Mouse (Mus musculus) frontal cortex, adult (tissue): ENCODE results near the gene Msrb2.
A peak's percentile ranks its signal among the peaks of the same experiment; 100 is the strongest.

ENCODE experiments used
- ATAC-seq: cut with Nextera tagmentation; 2 replicates; pipeline ENCODE4 v1.9.2; 2017; ENCODE audit warnings: mild to moderate bottlenecking, moderate library complexity, mixed read lengths; ENCODE audit not compliant: low TSS enrichment

Msrb2 gene

DNA sequence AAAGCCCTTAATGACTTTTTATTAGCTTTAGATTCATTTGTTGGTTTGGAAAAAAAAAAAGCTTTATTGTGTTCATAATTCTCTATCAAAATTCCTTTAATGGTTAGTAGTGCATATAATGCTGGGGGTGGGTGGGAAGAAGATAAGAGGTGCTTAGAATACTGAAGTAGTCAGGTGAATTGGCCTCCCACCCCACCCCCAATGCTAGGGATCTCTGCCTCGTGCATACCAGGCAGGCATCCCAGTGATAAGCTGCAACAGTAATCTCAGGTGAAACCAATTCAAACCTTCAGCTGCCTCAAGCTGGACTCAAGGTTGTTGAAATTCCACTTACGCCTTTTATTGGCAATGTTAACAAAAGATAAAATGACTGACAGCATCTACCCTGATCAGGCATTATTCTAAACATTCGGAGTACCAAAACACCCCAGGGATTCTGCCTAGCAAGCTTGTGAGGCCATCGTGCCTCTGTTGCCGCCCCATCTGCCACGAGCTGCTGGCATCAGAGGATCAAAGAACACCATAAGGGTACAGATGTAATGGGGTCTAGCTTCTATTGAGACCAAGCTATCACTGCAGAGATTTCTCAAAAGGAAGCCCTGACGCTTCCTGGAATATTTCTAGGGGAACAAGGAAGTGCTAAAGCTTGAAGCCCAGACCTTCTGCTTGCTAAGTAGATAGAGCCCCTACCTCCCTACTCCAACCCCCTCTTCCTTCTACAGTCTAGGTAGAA is 19.3 kb downstream of the Msrb2 start:
- ATAC-seq, result no peak

DNA sequence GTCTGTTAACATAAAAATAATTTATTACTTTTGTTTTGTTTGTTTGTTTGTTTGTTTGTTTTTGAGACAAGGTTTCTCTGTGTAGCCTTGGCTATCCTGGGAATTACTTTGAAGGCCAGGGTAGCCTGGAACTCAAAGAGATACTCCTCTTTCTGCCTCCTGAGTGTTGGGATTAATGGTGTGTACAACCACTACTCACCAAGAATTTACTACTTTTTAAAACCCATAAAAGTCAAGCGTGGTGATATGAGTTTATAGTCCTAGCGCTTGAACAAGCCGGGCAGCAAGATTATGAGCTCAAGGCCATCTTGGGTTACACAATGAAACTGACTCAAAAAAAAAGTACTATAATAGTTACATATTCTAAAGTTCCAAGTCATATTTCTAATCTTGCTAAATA is 20.4 kb downstream of the Msrb2 start:
- ATAC-seq, result no peak

DNA sequence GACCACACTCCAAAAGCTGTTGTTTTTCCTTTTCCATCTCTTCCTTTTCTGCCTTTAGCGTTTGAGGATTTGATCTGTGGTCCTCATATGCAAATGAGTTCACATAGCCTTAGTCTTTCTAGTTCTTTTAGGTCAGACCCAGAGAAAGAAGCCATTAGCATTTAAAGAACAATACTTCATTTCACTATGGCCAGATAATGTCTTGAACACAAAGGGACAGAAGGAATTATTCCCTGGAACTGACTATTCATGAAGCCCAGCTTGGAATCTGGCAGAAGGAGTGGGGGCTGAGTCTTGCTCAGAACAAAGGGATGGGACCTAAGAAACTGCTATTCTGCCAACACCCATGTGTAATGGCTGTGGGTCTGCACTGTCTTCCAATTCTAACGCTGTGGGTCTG is 21.6 kb downstream of the Msrb2 start:
- peak; percentile 52; the same call in 1 of the 2 replicates for ATAC-seq

DNA sequence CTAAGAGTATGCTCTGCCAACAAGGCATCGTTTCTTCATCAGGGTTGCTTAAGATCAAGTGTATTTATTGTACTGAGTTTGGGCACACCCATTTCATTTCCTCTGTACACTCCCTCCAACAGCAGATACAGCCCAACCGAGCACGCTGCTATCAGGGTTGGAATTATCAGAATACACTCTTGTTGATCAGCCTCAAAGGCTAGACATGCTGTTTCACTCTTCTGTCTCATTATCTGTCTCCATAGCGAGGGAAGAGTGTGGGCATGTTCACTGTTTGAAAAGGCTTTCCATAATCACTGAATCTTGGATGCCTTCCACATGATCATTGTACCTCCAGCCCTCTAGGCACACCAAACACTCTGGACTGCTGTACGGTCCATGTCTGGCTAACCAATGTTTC is 34.2 kb downstream of the Msrb2 start:
- no peak for ATAC-seq

DNA sequence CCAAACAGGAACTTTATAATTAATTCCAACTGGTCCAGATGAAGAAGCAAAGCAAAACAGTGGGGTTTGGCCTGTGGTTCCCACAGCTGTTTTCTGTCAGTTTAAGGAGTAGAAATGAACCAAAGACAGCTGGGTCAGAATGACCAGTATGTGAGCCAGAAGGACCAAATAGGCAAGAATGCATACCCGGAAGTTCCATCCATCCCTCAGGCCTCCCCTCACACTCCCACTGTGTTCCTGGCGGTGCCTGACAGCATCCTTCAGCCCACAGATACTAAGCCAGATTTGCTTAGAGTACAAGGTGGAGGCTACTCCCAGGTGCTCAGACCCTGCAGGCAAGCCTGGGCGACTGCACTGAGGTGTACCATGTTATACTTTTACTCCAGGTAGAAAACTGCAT is 35.3 kb downstream of the Msrb2 start:
- ATAC-seq, result no peak

DNA sequence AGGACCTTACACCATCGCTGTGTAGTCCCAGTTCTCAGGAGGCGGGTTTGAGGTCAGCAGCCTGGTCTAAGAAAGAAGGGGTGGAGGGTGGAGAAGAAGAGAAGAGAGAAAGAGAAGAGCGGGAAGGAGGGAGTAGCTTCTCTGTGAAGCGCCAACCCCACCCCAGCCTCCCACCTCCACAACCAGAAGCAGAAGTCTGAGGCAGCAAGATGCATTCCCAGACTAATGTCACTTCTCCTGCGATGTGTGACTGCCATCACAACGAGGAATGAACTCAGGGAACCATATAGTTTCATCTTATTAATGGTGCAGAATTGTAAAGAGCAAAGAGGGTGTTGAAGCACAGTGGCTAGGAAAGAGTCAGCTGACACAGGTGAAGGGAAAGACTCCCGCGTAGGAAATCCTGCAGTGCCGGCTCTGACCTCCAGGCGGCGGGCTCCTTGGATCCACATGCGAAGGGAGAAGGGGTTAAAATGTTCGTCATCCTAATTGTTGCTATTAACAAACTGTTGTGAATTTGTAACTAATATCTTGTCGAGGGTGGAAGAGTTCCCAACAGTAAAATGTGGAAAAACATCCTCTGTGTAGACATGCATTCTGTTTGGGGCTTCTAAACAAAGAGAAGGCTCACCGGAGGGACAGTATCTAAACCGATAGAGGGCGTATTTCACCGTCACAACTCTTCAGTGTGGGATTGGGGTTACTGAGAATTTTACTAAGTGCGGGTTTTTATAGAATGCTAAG is 43.2 kb downstream of the Msrb2 start:
- ATAC-seq, result peak; percentile 90

DNA sequence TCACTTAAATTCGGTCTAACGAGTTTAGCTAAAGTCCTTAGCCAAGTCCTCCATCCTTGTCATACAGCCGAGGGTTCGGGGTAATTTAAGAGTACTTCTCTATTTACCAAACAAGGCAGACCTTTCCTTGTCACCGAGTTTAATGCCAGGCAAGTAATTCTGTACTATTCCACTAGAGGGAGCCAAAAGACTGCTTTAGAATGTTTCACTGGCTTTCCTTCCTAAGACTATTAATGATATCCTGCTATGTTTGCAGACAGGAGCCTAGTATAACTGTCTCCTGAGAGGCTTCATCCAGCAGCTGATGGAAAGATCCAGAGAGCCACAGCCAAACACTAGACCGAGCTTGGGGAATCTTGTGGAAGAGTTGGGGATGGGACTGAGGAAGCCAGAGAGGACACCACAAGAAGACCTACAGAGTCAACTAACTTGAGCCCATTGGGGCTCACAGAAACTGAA is 43.9 kb downstream of the Msrb2 start:
- peak; percentile 85 for ATAC-seq

DNA sequence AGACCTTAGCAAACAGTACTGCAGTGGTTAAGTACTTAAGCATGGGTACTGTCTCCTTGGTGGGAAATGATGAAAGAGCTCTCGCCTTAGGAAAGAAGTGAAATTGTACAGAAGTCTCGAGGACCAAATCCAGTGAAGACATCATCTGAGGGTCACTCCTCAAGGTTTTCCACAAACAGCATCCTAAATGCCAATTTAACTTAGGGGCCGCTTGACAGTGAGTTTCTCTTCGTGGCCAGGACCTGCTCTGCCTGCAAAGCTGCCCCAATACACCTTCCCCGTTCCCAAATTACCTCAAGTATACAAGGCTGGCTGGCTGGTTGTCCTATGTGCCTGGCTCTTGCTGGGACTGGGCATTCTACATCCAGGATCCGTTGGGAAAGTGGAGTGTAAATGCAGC is 44.8 kb downstream of the Msrb2 start:
- ATAC-seq, result no peak

DNA sequence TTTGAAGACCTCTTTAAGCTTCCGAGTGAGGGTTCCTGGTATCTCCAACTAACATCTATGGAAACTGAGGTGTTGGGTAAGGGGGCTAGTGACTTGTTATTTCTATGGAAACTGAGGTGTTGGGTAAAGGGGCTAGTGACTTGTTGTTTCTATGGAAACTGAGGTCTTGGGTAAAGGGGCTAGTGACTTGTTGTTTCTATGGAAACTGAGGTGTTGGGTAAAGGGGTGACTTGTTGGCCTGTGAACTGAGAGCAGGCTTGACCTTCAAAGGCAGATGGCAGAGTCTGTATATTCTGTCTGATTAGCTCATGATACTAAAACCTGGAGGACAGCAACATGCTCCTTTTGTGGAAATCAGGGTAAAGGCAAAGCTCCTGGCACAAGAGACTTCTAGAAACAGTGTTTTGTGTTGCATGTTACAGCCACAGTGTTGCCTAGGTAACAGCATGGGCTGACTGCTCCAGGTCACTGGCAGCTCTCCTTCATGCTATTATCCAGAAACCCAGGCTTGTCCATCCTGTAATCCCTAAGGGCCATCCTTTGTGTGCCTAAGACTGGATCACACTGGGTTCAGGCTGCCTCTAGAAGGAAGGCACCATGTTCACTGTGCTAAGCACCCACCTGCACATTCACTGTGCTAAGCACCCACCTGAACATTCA is 48.6 kb downstream of the Msrb2 start:
- no peak for ATAC-seq

DNA sequence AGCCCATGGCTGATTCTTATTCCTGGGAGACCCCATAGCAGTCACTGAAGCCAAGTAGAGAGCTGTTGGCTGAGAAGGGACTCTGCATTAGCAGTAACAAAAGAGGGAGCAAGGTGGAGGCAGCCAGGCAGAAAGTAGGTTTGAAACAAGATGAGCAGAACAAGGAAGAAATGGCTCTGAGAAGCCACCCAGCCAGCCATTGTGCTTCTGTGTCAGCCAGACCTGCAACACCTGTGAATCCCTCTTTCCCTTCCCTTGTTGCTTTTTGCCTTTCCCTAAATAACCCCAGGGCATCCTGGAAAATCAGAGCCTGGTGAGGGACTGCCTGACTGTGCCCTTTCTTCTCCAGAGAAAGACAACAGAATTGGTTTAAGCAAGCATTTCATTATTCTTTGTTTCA is 51.0 kb downstream of the Msrb2 start:
- ATAC-seq, result no peak

DNA sequence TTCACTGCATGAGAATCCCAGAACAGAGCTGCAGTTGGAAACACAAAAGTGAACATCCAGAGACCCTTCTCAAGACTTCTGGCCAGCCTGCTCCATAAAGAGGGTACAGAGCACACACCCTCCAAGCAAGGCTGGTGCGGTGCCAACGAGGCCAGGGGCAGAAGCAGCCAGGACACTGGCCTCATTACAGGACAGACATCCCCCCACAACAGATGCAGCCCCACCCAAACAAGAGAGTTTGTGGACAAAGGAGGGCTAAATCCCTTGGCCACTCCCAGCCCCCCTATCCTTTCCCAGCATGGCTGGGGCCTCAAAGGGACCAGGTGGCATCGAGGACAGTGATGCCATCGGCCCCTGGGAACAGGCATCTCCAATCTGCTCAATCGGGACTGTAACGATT is 51.8 kb downstream of the Msrb2 start:
- ATAC-seq, result no peak

DNA sequence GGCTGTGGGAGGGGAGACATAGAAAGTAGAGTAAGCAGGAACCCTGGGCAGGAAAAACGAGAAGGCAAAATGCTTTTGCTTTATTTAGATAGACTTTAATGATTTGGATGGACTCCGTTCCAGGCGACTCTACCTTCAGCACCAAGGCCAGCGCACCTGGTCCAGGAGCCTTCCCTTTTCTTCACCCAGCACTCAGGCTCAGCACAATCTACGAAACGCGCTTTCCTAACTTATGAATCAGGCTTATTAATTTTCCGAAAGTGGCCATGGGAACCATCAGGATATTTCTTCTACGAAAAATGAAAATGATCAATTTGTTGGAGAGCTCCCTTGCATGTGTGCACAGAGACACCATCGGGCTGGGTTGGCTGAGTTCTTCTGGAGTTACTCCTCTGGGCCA is 57.8 kb downstream of the Msrb2 start:
- no peak for ATAC-seq

DNA sequence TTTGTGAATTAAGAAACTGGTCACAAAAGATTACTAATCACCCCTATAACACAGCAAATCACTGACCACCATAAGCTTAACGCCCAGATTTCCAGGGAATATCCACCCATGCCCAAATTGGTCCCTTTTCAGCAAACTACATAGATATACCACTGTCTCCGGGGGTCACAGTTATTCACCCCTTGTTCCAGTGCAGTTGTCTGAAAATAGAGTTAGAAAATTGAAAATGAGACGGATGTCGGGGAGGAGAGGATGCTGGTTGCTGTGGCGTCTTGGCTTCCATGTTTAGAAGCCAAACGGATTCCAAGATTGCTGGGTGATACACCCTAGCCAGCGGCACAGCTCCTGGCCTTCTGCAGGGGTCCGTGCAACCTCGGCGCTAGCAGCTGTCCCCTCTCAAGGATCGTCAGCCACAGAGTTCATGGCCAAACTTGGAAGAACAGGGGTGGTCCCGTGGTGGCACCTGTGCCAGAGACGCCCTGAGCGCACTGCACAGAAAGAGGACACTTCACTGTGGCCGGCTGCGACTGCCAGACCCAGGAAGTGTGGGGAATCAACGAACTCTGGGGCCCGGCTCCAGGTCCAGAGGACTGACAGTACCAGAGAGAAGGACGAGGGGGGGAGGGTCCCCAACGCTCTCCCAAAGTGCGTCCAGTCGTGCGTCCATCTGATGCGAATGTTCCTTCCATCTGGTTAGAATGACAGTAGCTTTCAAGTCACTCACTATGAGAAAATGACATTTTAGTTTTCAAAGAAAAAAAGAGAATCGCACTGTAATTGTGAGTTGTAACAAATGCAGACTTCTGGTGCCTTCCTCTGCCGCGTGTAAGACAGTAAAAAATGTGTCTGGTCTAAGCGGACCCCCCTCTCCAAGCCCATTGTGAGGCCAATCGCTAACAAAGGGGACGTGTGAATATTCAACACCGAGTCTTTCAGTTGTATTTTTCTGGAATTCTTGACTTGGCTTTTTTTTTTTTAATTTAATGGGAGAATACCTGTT is 58.8 kb downstream of the Msrb2 start:
- ATAC-seq, result no peak

DNA sequence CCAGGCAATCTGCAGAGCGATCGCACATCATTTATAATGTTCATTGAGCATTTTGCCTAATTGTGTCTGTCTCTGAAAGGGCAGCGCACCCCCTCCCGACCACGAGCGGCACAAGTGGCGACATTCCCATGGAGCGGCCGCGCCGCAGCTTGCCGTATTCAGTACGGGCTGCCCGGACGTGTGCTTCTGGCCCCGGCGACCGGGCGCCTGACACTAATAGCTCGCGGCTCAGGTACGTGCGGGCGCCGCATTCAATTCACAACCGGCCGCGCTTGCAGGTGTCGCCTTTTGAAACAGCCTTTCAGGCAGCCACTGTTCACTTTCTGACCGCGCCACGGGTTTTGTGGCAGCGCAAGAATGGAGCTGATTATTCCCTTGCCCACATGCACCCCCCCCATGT is 59.5 kb downstream of the Msrb2 start:
- ATAC-seq, result no peak

DNA sequence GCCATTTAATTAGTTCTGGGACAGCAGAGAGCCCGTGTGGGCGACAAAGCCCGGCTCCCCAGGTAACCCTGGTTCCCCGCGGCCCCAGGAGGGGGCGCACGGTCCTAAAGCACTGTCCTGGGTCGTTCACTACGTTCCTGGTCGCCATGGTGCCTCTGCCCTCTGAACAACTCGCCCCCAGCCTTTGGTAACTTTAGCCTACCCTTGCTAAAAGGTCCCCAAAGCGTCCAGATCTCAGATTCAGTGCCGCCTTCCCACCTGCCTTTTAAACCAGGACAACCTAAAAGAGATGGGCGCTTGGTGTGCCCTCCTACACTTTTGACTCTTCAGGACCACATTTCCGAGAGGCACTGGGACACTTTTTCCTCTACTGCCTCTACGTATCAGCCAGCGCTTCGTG is 59.9 kb downstream of the Msrb2 start:
- ATAC-seq, result no peak

DNA sequence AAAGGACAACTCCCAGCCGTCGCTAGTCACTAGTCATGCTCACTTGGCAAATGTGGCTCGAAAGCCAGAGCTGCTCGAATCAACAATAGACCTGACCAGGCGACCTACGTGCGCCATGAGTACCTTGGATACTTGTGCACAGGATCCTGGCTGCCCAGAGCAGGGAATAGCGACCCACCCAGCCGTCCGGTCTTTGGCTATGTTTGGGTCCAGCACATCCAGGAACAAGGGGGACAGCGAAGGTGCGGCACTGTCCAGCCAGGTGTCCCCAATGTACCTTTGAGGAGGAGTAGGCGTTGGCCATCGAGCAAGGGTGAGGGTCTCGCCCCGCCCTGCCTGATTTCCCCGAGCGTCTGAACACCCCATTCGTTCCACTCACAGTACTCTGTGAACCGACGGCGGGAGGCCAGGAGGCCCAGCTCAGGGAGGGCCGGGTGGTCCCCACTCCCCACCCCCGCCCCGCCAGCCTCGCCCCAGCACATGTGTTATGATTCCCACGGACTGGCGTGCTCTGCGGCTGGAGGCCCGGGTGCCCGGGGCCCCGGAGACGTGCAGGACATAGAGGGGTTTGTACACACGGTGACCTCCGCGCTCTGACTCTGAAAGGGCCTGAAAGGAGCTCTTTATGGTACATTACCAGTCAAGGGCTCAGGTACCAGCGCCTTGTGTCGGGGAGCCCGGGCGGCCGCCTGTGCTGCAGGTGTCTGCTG is 60.5 kb downstream of the Msrb2 start:
- no peak for ATAC-seq

DNA sequence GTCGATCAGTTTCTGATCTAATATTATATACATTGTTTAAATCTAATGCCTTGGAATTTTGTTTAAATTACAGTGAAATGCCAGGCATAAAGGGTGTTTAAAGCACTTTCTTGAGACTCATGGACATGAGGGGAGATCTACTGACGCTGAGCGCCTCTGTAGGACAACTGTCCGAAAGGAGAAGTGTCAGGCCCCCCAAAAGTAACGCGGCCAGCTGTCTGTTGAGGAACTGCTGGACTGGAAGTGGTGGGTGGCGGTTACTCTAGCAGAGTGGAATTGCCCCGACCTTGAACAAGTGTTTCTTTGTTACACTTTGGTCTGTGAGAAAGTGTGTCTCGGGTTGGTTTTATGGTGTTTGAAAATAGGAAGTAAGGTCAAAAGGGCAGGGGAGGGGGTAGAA is 73.1 kb downstream of the Msrb2 start:
- no peak for ATAC-seq
